Mouse (Mus musculus) spleen, postnatal 10 days (tissue): ENCODE results near the gene Wnk4.

Experiments
- DNase-seq, 2 experiments: peaks; one replicate each; pipeline ENCODE4 v3.0.0; 2021 to 2022; ENCODE audit warnings: low spot score in 2 of 2

The Wnk4 gene

GRCm38 (mm10) chr11:101245071-101245470 lies 15.3 kb upstream of the Wnk4 start:
- DNase-seq, result no peak

- peak in 1 of 2 experiments; percentile 44 for DNase-seq
These were observed 14.3 kb upstream of the Wnk4 start, which contains the start of gene Ramp2 for GRCm38 (mm10) chr11:101245855-101246701. TSS of gene Ramp2 (plus strand) at chr11:101246028.

GRCm38 (mm10) chr11:101246702-101247012 lies 13.7 kb upstream of the Wnk4 start:
- DNase-seq, result no peak

- no peak for DNase-seq
These were observed 12.8 kb upstream of the Wnk4 start for GRCm38 (mm10) chr11:101247521-101248030.

GRCm38 (mm10) chr11:101248258-101248994 lies 11.9 kb upstream of the Wnk4 start:
- DNase-seq, result peak; percentile 50 to 77

- DNase-seq, result no peak
These were observed 9.3 kb upstream of the Wnk4 start for GRCm38 (mm10) chr11:101251031-101251430.

GRCm38 (mm10) chr11:101252941-101253340 lies 7.4 kb upstream of the Wnk4 start:
- DNase-seq, result no peak

DNA sequence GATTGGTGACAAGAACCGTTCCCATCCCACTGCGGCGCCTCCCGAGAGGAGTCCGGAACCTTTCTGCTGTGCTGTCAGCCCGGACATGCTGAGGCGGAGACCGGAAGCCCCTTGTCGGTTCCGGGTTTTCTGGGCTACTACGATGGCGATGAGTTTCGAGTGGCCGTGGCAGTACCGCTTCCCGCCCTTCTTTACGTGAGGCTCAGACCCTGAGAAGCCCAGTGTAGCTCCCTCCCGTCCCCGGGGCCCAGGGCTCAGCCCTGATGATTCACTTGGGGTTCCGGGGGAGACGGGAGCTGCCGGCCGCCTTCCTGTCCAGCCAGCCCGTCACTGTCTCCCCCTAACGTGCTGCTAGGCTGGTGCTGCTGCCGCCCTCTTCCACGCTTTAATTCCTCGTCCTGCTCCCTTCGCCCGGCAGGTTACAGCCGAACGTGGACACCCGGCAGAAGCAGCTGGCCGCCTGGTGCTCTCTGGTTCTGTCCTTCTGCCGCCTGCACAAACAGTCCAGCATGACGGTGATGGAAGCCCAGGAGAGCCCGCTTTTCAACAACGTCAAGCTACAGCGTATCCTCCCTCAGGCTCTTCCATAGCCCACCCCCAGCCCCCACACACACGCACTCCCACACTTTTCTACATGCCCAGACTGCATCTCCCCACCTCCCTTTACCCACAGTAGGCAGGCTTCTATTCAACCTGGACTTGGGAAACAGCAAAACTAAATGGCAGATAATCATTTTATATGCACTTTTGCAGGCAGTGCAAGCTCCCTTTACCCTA lies 6.6 kb upstream of the Wnk4 start, which contains the start of gene Vps25:
Gene Vps25 (plus strand): TSS at position 95 of the 777 bp plus-strand sequence.
- peak; percentile 86 to 89 for DNase-seq

GRCm38 (mm10) chr11:101255826-101256775 lies 4.3 kb upstream of the Wnk4 start:
- no peak for DNase-seq

DNA sequence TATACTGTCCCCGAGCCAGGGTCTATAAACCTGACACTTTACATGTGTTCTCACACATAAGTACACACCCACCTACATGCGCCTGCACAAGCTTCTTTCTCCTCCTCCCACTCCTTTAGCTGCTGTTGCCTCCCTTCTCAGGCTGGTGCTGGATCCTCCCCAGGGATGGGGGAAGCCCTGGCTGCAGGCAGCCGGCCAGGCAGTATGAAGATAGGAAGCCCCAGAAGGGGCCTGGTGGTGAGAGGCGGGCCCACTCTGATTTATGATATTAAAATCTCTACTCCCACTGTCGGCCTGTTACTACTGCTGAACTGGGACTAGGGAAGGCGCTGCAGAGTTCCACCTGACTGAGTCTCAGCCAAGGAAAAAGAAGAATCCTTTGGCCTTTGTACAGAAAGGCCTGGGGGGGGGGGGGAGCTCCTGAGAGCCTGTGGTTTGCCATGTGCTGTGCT lies 1.1 kb upstream of the Wnk4 start:
- DNase-seq, result peak; percentile 37 to 38

- DNase-seq, result peak; percentile 48 to 78
These were observed 536 bp downstream of the Wnk4 start for GRCm38 (mm10) chr11:101260826-101261380.

DNA sequence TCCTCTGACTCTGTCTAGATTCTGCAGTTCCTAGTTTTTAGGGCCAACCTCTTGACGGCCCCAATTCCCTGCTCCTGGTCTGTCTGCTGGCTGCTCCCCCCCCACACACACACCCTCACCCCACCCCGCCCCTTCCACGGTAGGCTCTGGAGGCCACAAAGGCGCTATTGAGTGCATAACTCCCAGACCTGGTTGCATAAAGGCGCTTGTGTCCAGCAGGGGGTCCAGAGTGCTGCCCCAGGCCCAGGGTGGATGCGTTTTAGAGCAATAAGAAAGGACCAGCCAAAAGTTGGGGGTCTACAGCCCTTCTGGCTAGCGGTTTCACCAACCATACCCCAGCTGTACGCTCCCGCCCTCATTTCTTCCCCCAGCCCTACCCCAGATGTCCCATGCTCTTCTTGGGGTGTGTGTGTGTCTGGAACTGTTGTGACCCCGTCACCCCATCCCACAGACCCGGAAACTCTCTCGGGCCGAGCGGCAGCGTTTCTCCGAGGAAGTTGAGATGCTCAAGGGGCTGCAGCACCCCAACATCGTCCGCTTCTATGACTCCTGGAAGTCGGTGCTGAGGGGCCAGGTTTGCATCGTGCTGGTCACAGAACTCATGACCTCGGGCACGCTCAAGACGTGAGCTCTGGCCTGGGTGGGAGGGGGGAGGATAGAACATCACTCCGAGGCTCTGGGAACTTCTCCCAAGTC lies 2.1 kb downstream of the Wnk4 start:
- no peak for DNase-seq

- DNase-seq, result no peak
These were observed 3.0 kb downstream of the Wnk4 start for GRCm38 (mm10) chr11:101263138-101263988.

DNA sequence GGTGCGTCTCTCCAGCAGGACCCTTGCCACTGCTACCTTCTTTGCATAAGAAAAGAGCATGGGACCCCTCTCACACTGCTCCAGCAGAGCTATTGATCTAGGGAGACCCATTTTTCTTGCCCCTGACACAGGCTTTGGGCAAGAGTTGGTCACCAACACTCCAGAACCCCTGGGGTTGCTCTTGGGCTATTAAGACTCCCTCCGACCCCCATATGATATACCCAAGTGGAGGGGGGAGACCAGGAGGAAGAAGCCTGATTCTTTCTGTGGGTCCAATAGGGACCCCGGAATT lies 3.6 kb downstream of the Wnk4 start:
- DNase-seq, result no peak

- peak in 1 of 2 experiments; percentile 30 for DNase-seq
These were observed 4.6 kb downstream of the Wnk4 start for GRCm38 (mm10) chr11:101264954-101265471.

DNA sequence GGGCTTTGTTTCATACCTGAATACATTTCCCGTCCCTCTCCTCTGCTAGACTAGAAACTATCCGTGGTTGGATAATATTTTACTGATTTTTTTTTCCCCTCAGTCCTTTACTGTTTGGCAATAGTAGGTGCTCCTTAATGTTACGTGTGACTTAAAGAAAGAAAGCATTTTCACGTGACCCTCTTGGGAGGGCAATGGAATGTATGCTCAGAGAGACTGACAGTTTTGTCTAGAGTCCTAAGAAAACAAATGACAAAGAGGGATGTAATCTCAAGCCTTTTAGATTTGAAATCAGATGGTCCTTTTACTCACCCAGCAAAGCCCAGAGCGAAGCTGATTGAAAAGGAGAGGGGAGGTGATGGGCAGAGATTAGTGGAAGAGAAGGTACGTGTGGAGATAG lies 5.5 kb downstream of the Wnk4 start:
- no peak for DNase-seq

DNA sequence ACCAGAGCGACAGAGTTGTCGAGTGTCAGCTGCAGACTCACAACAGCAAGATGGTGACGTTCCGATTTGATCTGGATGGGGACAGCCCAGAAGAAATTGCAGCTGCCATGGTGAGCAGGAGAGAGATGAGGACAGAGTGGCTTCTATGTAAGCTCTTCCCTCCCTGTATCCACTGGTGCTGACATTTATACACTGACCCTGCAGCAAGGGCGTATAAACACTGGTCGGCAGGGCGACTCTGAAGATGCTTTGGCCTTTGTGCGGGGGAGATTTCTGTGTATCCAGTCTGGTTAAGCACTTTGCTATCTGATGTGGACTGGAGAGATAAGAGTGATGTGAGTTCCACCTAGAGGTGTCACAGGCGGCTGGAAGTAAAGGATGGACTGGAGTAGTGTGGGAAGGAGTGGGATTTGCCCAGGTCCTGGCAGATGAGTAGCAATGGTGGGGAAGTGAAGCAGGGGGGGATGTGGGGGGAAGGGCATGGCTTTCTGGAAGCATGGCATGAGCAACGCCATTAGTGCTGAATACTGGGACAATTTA lies 9.3 kb downstream of the Wnk4 start:
- no peak for DNase-seq

GRCm38 (mm10) chr11:101272446-101272845 lies 12.1 kb downstream of the Wnk4 start:
- no peak for DNase-seq
